ENCODE assay signal across 23 mouse cellular contexts in genomic region chr7:72162256-72162655, GRCm38 (mm10).
DNase-seq lines count a peak whose midpoint lies in the region; ATAC-seq and TF ChIP-seq lines count a peak whose summit lies in the region.
"Had no signal": no experiment of that assay in that cellular context is flagged by ENCODE, and none has a peak within 500 bp of the region (broad histone marks: within the 10 kb centered on the region; RNA-seq: fewer than 3 reads in every experiment).

No protein-coding gene starts in this region.

- TF ChIP-seq EP300 in heart, postnatal 0 days (IDR thresholded peaks at IDR 0.05; ENCODE audit: low read depth), result peak; percentile 59; the same call in 1 of the 2 replicates
- TF ChIP-seq EP300 in lung, postnatal 0 days (IDR thresholded peaks at IDR 0.05), result peak; percentile 100

- H3K9ac ChIP-seq in heart, postnatal 0 days (replicated peaks; ENCODE audit: low read depth, low read length), result no peak overlapping the region
- H3K9ac ChIP-seq in lung, postnatal 0 days (replicated peaks; ENCODE audit: low read depth), result no peak overlapping the region
- H3K9ac ChIP-seq: liver, embryonic 15.5 days; stomach, embryonic 15.5 days had no signal

- no peak overlapping the region for H3K4me3 ChIP-seq in heart, postnatal 0 days (ENCODE audit: low read depth, low read length)
- H3K4me3 ChIP-seq in heart, embryonic 10.5 days, result no peak overlapping the region
- no peak overlapping the region for H3K4me3 ChIP-seq in lung, postnatal 0 days (ENCODE audit: low read depth, low read length)
- H3K4me3 ChIP-seq: hindbrain, embryonic 10.5 days; layer of hippocampus, adult 2 months; liver, embryonic 15.5 days; stomach, embryonic 15.5 days had no signal

- H3K4me2 ChIP-seq in heart, postnatal 0 days (ENCODE audit: low read depth, low read length), result no peak overlapping the region
- no peak overlapping the region for H3K4me2 ChIP-seq in lung, postnatal 0 days (replicated peaks; ENCODE audit: low read depth, low read length)
- H3K4me2 ChIP-seq: liver, embryonic 15.5 days; midbrain, embryonic 11.5 days; stomach, embryonic 15.5 days had no signal

- H3K9me3 ChIP-seq in heart, postnatal 0 days (replicated peaks; ENCODE audit: control insufficient read depth, low read length), result no peaks in the 10 kb centered on the region
- H3K9me3 ChIP-seq in heart, embryonic 10.5 days, result no peaks in the 10 kb centered on the region
- H3K9me3 ChIP-seq in lung, postnatal 0 days (ENCODE audit: low read length), result no peaks in the 10 kb centered on the region
- H3K9me3 ChIP-seq: hindbrain, embryonic 10.5 days; liver, embryonic 15.5 days; stomach, embryonic 15.5 days had no signal

- no peaks in the 10 kb centered on the region for H3K27me3 ChIP-seq in heart, postnatal 0 days (ENCODE audit: control insufficient read depth, insufficient read depth, low read length)
- no peaks in the 10 kb centered on the region for H3K27me3 ChIP-seq in heart, embryonic 10.5 days (ENCODE audit: insufficient read depth, poor library complexity, severe bottlenecking)
- no peaks in the 10 kb centered on the region for H3K27me3 ChIP-seq in lung, postnatal 0 days (replicated peaks; ENCODE audit: insufficient read depth, low read length)
- H3K27me3 ChIP-seq: liver, embryonic 15.5 days; stomach, embryonic 15.5 days had no signal

- 22% methylated on average over 1 of the region's 1 CpGs for WGBS in heart, postnatal 0 days
- WGBS in heart, embryonic 10.5 days, result 41% methylated on average over 1 of the region's 1 CpGs
- WGBS in lung, postnatal 0 days, result 18% methylated on average over 1 of the region's 1 CpGs

- no peaks in the 10 kb centered on the region; the same call in 1 of the 2 replicates for H3K4me1 ChIP-seq in heart, postnatal 0 days (ENCODE audit: control insufficient read depth, insufficient read depth)
- H3K4me1 ChIP-seq in heart, embryonic 10.5 days, result no peaks in the 10 kb centered on the region
- H3K4me1 ChIP-seq in lung, postnatal 0 days (ENCODE audit: insufficient read depth, low read depth, low read length), result peaks cover 3% of the 10 kb centered on the region; the same call in 1 of the 2 replicates
- H3K4me1 ChIP-seq: liver, embryonic 15.5 days; stomach, embryonic 15.5 days had no signal

- 0 out of 2 replicates have a peak, but pooled peaks have one; percentile 8 for ATAC-seq in heart, postnatal 0 days (ENCODE audit: insufficient read depth, low read depth)
- peak; percentile 75 for ATAC-seq in lung, postnatal 0 days
- ATAC-seq: forebrain, embryonic 16.5 days; hindbrain, postnatal 0 days had no signal

- no peaks in the 10 kb centered on the region for H3K36me3 ChIP-seq in heart, postnatal 0 days (replicated peaks; ENCODE audit: control insufficient read depth, insufficient read depth, low read length)
- no peaks in the 10 kb centered on the region for H3K36me3 ChIP-seq in heart, embryonic 10.5 days
- no peaks in the 10 kb centered on the region for H3K36me3 ChIP-seq in lung, postnatal 0 days (ENCODE audit: insufficient read depth, low read length)
- H3K36me3 ChIP-seq: hindbrain, embryonic 10.5 days; liver, embryonic 15.5 days; stomach, embryonic 15.5 days had no signal

- no peak for TF ChIP-seq CTCF in heart, postnatal 0 days (IDR thresholded peaks at IDR 0.05; ENCODE audit: low read depth)
- TF ChIP-seq CTCF in lung, postnatal 0 days (IDR thresholded peaks at IDR 0.05), result no peak

- peak; percentile 17 for DNase-seq in gastrocnemius, adult 18-20 months (ENCODE audit: low spot score)
- DNase-seq in gastrocnemius, postnatal 25 days, result no peak
- no peak for DNase-seq in heart, postnatal 0 days (ENCODE audit: low spot score)
- no peak for DNase-seq in heart, embryonic 10.5 days (ENCODE audit: low spot score)
- peak; percentile 87 for DNase-seq in lung, postnatal 0 days (ENCODE audit: low spot score)
- DNase-seq in lung, postnatal 14 days, result no peak
- DNase-seq in lung, postnatal 36 days, result peak; percentile 23
- DNase-seq in urinary bladder, postnatal 4 days (ENCODE audit: low spot score in 2 of 2), result no peak
- DNase-seq: adrenal gland, postnatal 10 days; cerebellum, adult 11 months; cerebellum, postnatal 10 days; embryo, embryonic 11 days; kidney, adult 18-20 months; layer of hippocampus, postnatal 36 days; right cerebral cortex, postnatal 25 days; thymus, adult 18-20 months had no signal

- no peak overlapping the region for H3K27ac ChIP-seq in heart, postnatal 0 days (ENCODE audit: low read depth)
- no peak overlapping the region for H3K27ac ChIP-seq in heart, embryonic 10.5 days
- H3K27ac ChIP-seq in lung, postnatal 0 days (ENCODE audit: low read length), result peak overlapping the region; percentile 71; the same call in 1 of the 2 replicates
- H3K27ac ChIP-seq: hindbrain, embryonic 10.5 days; hindbrain, postnatal 0 days; layer of hippocampus, adult 2 months; liver, embryonic 15.5 days; stomach, embryonic 15.5 days had no signal

Comparison
In these comparisons a context has a peak if more than half of its experiments do, and no peak if none do; other contexts are left out.
1. DNase-seq: peak in gastrocnemius, adult 18-20 months (single experiment), lung, postnatal 0 days (single experiment) and lung, postnatal 36 days (single experiment); none in gastrocnemius, postnatal 25 days (single experiment), heart, postnatal 0 days (single experiment), heart, embryonic 10.5 days (single experiment), lung, postnatal 14 days (single experiment) and urinary bladder, postnatal 4 days (0 of 2).